Mouse (Mus musculus): Measurements from ENCODE around the gene Otulinl. TPM values are rescaled to one million over a fixed set of nuclear protein-coding genes. Genes with fewer than 3 reads are reported as not detected.

Otulinl gene
- polyA plus RNA-seq, 1 experiment from 2014 or later, result 10.2 TPM

Other genes starting within 250 kb of the Otulinl start
- gene Ank, start 214.9 kb downstream of the Otulinl start, polyA plus RNA-seq (2015; fragmentation: Nextera tagmentation; extraction: Ambion mirVana), result 16.7 and 17.1 TPM in 2 replicates
- gene Otulin, start 50.9 kb downstream of the Otulinl start, polyA plus RNA-seq (2015; fragmentation: Nextera tagmentation; extraction: Ambion mirVana), result 28.6 and 30.7 TPM in 2 replicates

All from forebrain, embryonic 15.5 days (tissue).